Mouse (Mus musculus) cortical plate, adult 2 months (tissue): ENCODE results near the gene Mgme1.

ENCODE experiments used
- CTCF ChIP-seq: fragments of 200-500 bp; IDR thresholded peaks from 2 replicates; pipeline ENCODE4 v1.5.1; 2011; ENCODE audit warnings: mild to moderate bottlenecking, control low read depth, low read length; ENCODE audit not compliant: insufficient read depth; ENCODE audit errors: extremely low read depth
- POLR2A ChIP-seq: fragments of 200-500 bp; IDR thresholded peaks from 2 replicates; pipeline ENCODE4 v1.6.1; 2011; ENCODE audit warnings: mild to moderate bottlenecking, low read length, control low read depth; ENCODE audit not compliant: insufficient read depth; ENCODE audit errors: extremely low read depth

- no peak for TF ChIP-seq CTCF
- no peak for TF ChIP-seq POLR2A
Observed at GRCm38 (mm10) chr2:144250111-144250510, 20.4 kb upstream of the Mgme1 start.
